Mouse (Mus musculus) frontal cortex, postnatal 10 days (tissue): ENCODE measurements at regions not wholly inside any gene's neighbourhood (a gene's known extent, or its start where the extent isn't known, plus 50 kb on each side); places are given as distances from the start of the nearest gene placed in this dataset.

ENCODE experiments used
- DNase-seq, 2 experiments: peaks; one replicate each; pipeline ENCODE4 v3.0.0; 2022; ENCODE audit warnings: low spot score in 2 of 2, mixed read lengths in 1 of 2

GRCm38 (mm10) chr4:131486821-131487220 lies 351.3 kb downstream of the Ptpru start:
- peak; percentile 81 to 85 for DNase-seq

- DNase-seq = no peak
Observed at GRCm38 (mm10) chr4:131488246-131488645, 349.8 kb downstream of the Ptpru start.

GRCm38 (mm10) chr4:131489056-131489455 lies 349.0 kb downstream of the Ptpru start:
- DNase-seq = no peak

GRCm38 (mm10) chr4:131491960-131492359 lies 346.1 kb downstream of the Ptpru start:
- no peak for DNase-seq

- no peak for DNase-seq
Observed at GRCm38 (mm10) chr4:131493726-131494125, 344.4 kb downstream of the Ptpru start.

GRCm38 (mm10) chr4:131496900-131497299 lies 341.2 kb downstream of the Ptpru start:
- DNase-seq = no peak

- no peak for DNase-seq
Observed at GRCm38 (mm10) chr4:131500928-131501650, 337.0 kb downstream of the Ptpru start.

GRCm38 (mm10) chr4:131508154-131508553 lies 329.9 kb downstream of the Ptpru start:
- DNase-seq = no peak

- no peak for DNase-seq
Observed at GRCm38 (mm10) chr4:131511586-131511985, 326.5 kb downstream of the Ptpru start.

- DNase-seq = no peak
Observed at GRCm38 (mm10) chr4:131512768-131513167, 325.3 kb downstream of the Ptpru start.

- DNase-seq = peak in 1 of 2 experiments; percentile 27
Observed at GRCm38 (mm10) chr4:131520636-131521306, 317.3 kb downstream of the Ptpru start.

GRCm38 (mm10) chr4:131521307-131521651 lies 316.8 kb downstream of the Ptpru start:
- DNase-seq = no peak

GRCm38 (mm10) chr4:131525236-131525635 lies 312.9 kb downstream of the Ptpru start:
- no peak for DNase-seq

GRCm38 (mm10) chr4:131530491-131530890 lies 307.6 kb downstream of the Ptpru start:
- DNase-seq = no peak

GRCm38 (mm10) chr4:131531003-131531402 lies 307.1 kb downstream of the Ptpru start:
- DNase-seq = no peak

GRCm38 (mm10) chr4:131534831-131535230 lies 303.3 kb downstream of the Ptpru start:
- DNase-seq = no peak

- DNase-seq = no peak
Observed at GRCm38 (mm10) chr4:131538237-131538636, 299.9 kb downstream of the Ptpru start.

- no peak for DNase-seq
Observed at GRCm38 (mm10) chr4:131546422-131547200, 291.5 kb downstream of the Ptpru start.

- DNase-seq = no peak
Observed at GRCm38 (mm10) chr4:131549581-131549980, 288.5 kb downstream of the Ptpru start.

GRCm38 (mm10) chr4:131558513-131558912 lies 279.6 kb downstream of the Ptpru start:
- DNase-seq = no peak

- DNase-seq = no peak
Observed at GRCm38 (mm10) chr4:131563851-131564250, 274.2 kb downstream of the Ptpru start.

GRCm38 (mm10) chr4:131565203-131565602 lies 272.9 kb downstream of the Ptpru start:
- DNase-seq = no peak

- no peak for DNase-seq
Observed at GRCm38 (mm10) chr4:131567241-131567640, 270.8 kb downstream of the Ptpru start.
